Mouse (Mus musculus) embryonic facial prominence, embryonic 13.5 days (tissue): ENCODE results near the gene Tipin. TPM values are rescaled to one million over a fixed set of nuclear protein-coding genes. Genes with fewer than 3 reads are reported as not detected.

Experiments
- ATAC-seq: fragments of 200-750 bp; cut with Nextera tagmentation; 2 replicates; pipeline ENCODE4 v1.8.0; 2017; ENCODE audit warnings: low read depth; ENCODE audit not compliant: insufficient number of reproducible peaks, insufficient read depth, low FRiP score, low TSS enrichment
- H3K27ac ChIP-seq: fragments of 300-500 bp; sonication (generic); 2 replicates; pipeline ENCODE4 v1.5.1; 2015; ENCODE audit warnings: moderate library complexity, mild to moderate bottlenecking, inconsistent platforms
- H3K27me3 ChIP-seq: fragments of 300-500 bp; sonication (generic); 2 replicates; pipeline ENCODE4 v1.6.1; 2015; ENCODE audit warnings: mild to moderate bottlenecking, inconsistent platforms
- H3K36me3 ChIP-seq: fragments of 300-500 bp; sonication (generic); 2 replicates; pipeline ENCODE4 v1.6.1; 2015; ENCODE audit warnings: mild to moderate bottlenecking, inconsistent platforms
- H3K4me1 ChIP-seq: fragments of 300-500 bp; sonication (generic); 2 replicates; pipeline ENCODE4 v1.6.1; 2015; ENCODE audit warnings: inconsistent platforms
- H3K4me2 ChIP-seq: fragments of 300-500 bp; sonication (generic); 2 replicates; pipeline ENCODE4 v1.6.1; 2015; ENCODE audit warnings: moderate library complexity, mild to moderate bottlenecking, inconsistent platforms
- H3K4me3 ChIP-seq: fragments of 300-500 bp; sonication (generic); 2 replicates; pipeline ENCODE4 v1.5.1; 2015; ENCODE audit warnings: mild to moderate bottlenecking, inconsistent platforms
- H3K9ac ChIP-seq: fragments of 300-500 bp; sonication (generic); 2 replicates; pipeline ENCODE4 v1.6.1; 2015; ENCODE audit warnings: mild to moderate bottlenecking, inconsistent platforms
- H3K9me3 ChIP-seq: fragments of 300-500 bp; sonication (generic); 2 replicates; pipeline ENCODE4 v1.6.1; 2016; ENCODE audit warnings: inconsistent platforms
- WGBS: fragments of 180-500 bp; shearing (Covaris S2); methylation state at CpG from one replicate; pipeline ENCODE4 v1.1.7; 2015; ENCODE audit warnings: mixed read lengths; 5-methylcytosine and 5-hydroxymethylcytosine counted together
- polyA plus RNA-seq: library from polyadenylated mRNA; unstranded; fragments of >200 nt; fragmentation: Nextera tagmentation; extraction: Ambion mirVana; gene quantifications from 2 replicates; pipeline ENCODE4 v1.2.1, GENCODE M21; 2015

The Tipin gene
- polyA plus RNA-seq: 219 and 245 TPM in 2 replicates

DNA sequence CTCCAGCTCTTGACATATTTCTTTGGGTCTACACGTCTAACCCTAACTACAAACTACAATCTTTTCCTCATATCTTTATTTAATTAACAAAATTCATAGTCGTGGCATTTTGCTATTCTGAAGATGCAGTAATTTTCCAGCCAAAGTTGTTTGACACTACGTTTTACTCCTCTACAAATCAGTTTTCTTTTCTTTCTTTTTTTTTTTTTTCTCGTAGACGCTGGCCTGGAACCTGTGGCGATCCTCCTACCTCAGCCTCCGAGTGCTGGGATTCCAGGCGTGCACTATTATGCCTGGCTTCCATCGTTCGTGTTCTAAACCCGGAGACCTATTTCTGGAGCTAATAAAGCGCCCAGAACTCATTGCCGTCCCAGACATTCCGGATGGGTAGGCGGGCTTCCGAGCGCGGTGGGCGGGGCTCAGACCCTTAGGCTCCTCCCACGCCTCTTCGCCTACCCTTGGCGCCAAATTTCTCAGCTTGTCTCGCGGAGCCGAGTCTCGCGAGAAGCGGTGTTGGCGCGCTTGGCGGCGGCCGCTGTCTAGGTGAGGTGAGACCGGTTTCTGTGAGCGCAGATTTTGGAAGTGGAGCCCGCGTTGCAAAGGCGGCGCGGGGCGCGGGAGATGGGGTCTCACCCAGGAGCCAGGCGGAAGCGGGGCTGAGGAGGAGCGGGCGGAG, at the start of gene Tipin:
TSS of gene Tipin (plus strand) at position 477 of the 676 bp plus-strand sequence.
- Histone ChIP-seq H3K4me1 (peaks cover 8% of the 10 kb centered on the region), H3K27ac (peak within 1 kb of the TSS; percentile 97), H3K36me3 (peaks cover 8% of the 10 kb centered on the region; the same call in 1 of the 2 replicates), H3K27me3 (no peaks in the 10 kb centered on the region), H3K9ac (peak within 1 kb of the TSS; percentile 98), H3K4me2 (peak within 1 kb of the TSS; percentile 69), H3K4me3 (peak within 1 kb of the TSS; percentile 83), H3K9me3 (no peaks in the 10 kb centered on the region)
- peak; percentile 84 for ATAC-seq
- 2% methylated on average over 46 of the region's 46 CpGs for WGBS

DNA sequence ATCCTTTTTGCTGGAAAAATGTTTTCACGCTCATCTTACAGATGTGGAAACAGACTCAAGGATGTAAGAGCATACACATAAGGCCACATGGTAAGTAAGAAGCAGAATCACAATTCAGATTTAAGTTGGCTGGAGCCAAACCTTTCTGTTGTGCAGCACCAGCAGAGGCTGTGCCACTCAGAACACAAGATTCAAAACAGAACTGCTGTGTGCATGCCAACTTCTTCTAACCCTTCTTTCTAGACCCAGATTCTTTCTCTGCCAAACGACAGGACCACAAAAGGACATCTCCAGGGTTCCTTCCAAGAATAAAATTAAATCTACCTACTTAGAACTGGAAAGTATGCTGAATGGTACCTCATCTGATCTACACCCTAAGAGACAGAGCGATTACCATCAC, 49.7 kb upstream of the Tipin start:
- no peak for ATAC-seq
- H3K27me3 ChIP-seq: no peaks in the 10 kb centered on the region
- H3K9me3 ChIP-seq: no peaks in the 10 kb centered on the region
- H3K4me3 ChIP-seq: no peak overlapping the region
- WGBS: 56% methylated on average over 3 of the region's 3 CpGs
- peak overlapping the region; percentile 3; the same call in 1 of the 2 replicates for H3K9ac ChIP-seq
- peak overlapping the region; percentile 88 for H3K27ac ChIP-seq
- peaks cover 57% of the 10 kb centered on the region for H3K4me1 ChIP-seq
- H3K4me2 ChIP-seq: peak overlapping the region; percentile 22; the same call in 1 of the 2 replicates
- H3K36me3 ChIP-seq: no peaks in the 10 kb centered on the region; the same call in 1 of the 2 replicates

DNA sequence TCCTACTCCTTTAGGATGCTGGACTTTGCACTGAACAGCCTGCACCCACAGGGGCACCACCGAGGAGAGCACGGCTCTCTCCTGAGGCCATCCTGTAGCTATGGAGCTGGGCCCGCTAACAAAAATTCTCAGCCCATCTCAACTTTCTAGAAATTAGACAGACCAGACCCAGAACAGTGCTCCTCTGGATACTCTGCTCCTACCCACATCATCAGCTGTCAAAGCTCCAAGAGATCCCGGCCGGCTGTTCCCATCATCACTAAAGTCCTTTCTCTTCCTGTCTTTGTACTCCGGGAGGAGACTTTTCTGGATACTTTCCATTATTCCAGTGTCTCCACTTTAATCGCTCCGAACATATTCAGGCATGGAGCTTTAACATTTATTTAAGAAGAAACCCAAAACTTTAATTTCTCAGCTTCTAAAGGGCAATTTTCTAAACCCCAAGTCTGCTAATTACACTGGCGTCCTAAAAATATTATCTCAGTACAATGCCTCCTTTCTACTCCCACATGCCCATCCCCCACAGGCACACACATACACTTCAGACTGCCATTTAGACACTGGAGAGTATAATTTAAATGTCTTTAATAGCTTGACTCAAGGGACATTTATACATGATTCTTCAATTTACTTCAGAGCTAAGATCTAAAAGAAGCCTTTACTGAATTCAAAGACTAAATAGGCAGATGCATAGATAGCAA, 49.0 kb upstream of the Tipin start:
- ATAC-seq: no peak
- H3K4me3 ChIP-seq: no peak overlapping the region
- no peaks in the 10 kb centered on the region for H3K9me3 ChIP-seq
- H3K4me1 ChIP-seq: peaks cover 57% of the 10 kb centered on the region
- peak overlapping the region; percentile 12; the same call in 1 of the 2 replicates for H3K4me2 ChIP-seq
- no peaks in the 10 kb centered on the region; the same call in 1 of the 2 replicates for H3K36me3 ChIP-seq
- H3K9ac ChIP-seq: no peak overlapping the region
- WGBS: 20% methylated on average over 9 of the region's 9 CpGs
- no peaks in the 10 kb centered on the region for H3K27me3 ChIP-seq
- H3K27ac ChIP-seq: peak overlapping the region; percentile 88

DNA sequence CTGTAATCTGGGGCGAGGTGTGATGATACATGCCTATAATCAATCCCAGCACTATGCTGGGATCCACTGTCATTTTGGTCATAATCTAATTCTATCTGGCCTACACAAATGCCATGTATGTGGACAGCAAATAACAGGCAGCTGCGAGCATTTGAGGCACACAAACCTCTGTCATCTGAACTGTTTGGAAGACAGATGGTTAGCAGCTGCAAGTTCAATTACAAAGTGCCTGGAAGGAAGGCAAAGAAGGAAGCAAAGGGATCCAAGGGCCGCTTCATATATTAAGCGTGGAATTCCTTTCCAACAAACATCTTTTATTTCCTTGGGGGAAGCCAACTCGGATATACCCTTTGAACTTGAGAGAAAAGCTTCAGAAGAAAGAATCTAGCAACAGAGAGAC, 47.7 kb upstream of the Tipin start:
- H3K4me1 ChIP-seq: peaks cover 56% of the 10 kb centered on the region
- peak overlapping the region; percentile 89 for H3K27ac ChIP-seq
- ATAC-seq: no peak
- no peak overlapping the region for H3K4me3 ChIP-seq
- no peaks in the 10 kb centered on the region for H3K27me3 ChIP-seq
- H3K4me2 ChIP-seq: no peak overlapping the region
- no peaks in the 10 kb centered on the region for H3K9me3 ChIP-seq
- H3K36me3 ChIP-seq: no peaks in the 10 kb centered on the region; the same call in 1 of the 2 replicates
- 14% methylated on average over 5 of the region's 5 CpGs for WGBS
- H3K9ac ChIP-seq: no peak overlapping the region

DNA sequence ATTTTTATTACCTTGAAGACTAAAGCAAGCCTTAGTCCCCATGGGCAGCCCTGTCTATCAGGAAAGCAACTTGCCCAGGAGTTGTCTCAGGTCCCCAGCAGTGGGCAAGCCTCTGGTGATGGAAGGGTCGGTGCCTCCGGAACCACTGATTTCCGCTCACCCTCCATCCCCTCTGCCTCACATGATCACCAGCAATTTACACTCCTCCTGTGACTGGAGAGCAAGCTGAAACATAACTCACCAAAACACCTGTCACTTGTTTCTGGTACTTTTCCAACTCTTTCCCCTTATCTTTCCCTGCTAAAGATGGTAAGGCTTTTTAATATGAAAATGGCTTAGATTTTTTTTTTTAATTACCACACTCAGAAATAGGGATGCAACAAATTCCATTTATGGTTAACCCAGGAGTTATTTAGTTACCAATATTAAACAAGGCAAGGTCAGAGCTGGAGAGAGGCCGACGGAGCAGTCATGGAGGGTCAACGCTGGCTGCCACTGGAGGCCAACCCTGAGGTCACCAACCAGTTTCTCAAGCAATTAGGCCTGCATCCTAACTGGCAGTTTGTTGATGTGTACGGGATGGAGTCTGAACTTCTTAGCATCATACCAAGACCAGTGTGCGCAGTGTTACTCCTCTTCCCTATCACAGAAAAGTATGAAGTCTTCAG, 46.5 kb upstream of the Tipin start, which contains the start of gene Uchl4:
TSS of gene Uchl4 (plus strand) at position 434 of the 668 bp plus-strand sequence.
- H3K4me1 ChIP-seq: peaks cover 49% of the 10 kb centered on the region
- no peak within 1 kb of the TSS; the same call in 1 of the 2 replicates for H3K4me2 ChIP-seq
- no peaks in the 10 kb centered on the region for H3K9me3 ChIP-seq
- no peak within 1 kb of the TSS for H3K4me3 ChIP-seq
- ATAC-seq: no peak
- no peak within 1 kb of the TSS for H3K9ac ChIP-seq
- 66% methylated on average over 8 of the region's 8 CpGs for whole genome bisulfite sequencing
- no peaks in the 10 kb centered on the region; the same call in 1 of the 2 replicates for H3K36me3 ChIP-seq
- H3K27me3 ChIP-seq: no peaks in the 10 kb centered on the region
- peak within 1 kb of the TSS; percentile 89 for H3K27ac ChIP-seq

DNA sequence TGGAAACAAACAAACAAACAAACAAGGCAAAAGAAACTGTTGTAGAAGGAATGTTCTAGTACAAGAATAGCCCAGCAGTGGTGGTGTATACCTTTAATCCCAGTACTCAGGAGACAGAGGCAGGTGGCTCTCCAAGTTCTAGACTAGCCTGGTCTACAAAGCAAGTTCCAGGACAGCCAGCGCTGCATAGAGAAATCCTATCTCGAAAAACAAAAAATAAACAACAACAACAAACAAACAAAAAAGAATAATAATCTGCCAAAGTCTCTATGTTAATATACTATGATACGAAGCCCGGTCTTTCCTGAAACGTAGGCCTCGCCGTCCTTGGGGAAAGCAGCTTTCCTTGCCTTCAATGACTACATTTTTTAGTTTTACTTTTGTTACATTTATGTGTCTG, 45.3 kb upstream of the Tipin start:
- Histone ChIP-seq H3K4me2 (no peak overlapping the region), H3K9me3 (no peaks in the 10 kb centered on the region), H3K9ac (no peak overlapping the region), H3K27me3 (no peaks in the 10 kb centered on the region), H3K36me3 (no peaks in the 10 kb centered on the region; the same call in 1 of the 2 replicates), H3K27ac (no peak overlapping the region), H3K4me3 (no peak overlapping the region), H3K4me1 (peaks cover 49% of the 10 kb centered on the region)
- no peak for ATAC-seq
- 96% methylated on average over 7 of the region's 7 CpGs for WGBS

DNA sequence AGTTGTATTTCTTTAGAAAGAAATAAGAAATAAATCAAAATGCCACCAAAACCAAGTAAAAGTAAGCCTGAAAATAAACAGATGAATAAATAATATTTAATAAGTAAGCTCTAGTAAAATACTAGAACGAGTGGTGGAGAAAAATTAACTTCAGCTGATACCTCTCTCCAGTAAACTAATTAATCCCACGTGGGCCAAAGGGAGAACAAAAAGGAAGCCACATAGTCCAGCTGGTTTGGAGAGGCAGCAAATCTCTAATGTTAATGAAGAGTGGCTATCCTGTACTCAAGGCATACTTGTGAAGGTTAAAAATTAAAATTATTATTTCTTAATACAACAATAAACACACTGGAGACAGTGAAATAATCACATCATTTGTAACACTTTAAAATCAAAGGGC, 41.3 kb upstream of the Tipin start:
- H3K27me3 ChIP-seq: no peaks in the 10 kb centered on the region
- H3K9ac ChIP-seq: no peak overlapping the region
- H3K4me1 ChIP-seq: peaks cover 13% of the 10 kb centered on the region
- no peak overlapping the region for H3K4me3 ChIP-seq
- H3K4me2 ChIP-seq: no peak overlapping the region
- no peak for ATAC-seq
- H3K9me3 ChIP-seq: no peaks in the 10 kb centered on the region
- WGBS: 17% methylated on average over 2 of the region's 2 CpGs
- no peak overlapping the region for H3K27ac ChIP-seq
- peaks cover 4% of the 10 kb centered on the region; the same call in 1 of the 2 replicates for H3K36me3 ChIP-seq

DNA sequence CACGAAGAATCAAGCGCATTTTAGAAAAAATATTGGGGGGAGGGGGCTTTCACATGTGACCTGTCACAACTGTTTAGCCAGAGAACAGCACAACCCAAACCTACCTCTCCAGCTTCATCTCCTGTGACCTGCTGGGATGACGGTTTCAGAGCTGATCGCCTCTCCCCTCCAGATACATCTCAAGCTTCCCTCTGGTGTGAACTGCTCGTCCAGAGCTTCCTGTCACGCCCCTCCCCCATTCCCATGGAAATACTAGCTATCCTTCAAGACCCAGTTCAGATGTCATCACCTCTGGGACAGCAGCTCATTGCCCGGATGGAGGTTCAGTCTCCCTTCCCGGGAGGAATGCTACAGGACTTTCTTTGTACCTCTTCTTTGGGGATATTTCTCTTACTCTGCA, 40.7 kb upstream of the Tipin start:
- H3K4me1 ChIP-seq: peaks cover 13% of the 10 kb centered on the region
- H3K9me3 ChIP-seq: no peaks in the 10 kb centered on the region
- H3K36me3 ChIP-seq: peaks cover 4% of the 10 kb centered on the region; the same call in 1 of the 2 replicates
- H3K4me3 ChIP-seq: no peak overlapping the region
- no peak overlapping the region for H3K4me2 ChIP-seq
- H3K27ac ChIP-seq: 0 out of 2 replicates have a peak overlapping the region, but pooled peaks have one; percentile 11
- no peak for ATAC-seq
- 17% methylated on average over 8 of the region's 8 CpGs for WGBS
- no peaks in the 10 kb centered on the region for H3K27me3 ChIP-seq
- H3K9ac ChIP-seq: no peak overlapping the region

DNA sequence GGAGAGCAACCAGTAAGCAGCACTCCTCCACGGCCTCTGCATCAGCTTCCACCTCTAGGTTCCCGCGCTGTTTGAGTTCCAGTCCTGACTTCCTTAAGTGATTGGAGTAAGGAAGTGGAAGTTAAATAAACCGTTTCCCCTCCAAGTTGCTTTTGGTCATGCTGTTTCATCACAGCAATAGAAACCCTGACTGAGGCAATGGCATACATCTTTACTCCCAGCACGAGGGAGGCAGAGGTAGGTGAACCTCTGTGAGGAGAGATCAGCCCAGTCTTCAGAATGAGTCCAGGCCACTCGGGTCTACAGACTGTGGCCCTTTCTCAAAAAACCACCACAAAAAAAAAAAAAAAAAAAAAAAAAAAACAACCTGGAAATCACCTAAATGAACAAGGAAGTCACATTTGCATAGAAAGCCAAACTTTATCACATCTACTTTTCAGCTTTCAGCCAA, 39.0 kb upstream of the Tipin start:
- no peak for ATAC-seq
- no peaks in the 10 kb centered on the region for H3K27me3 ChIP-seq
- no peak overlapping the region for H3K4me3 ChIP-seq
- H3K4me1 ChIP-seq: peaks cover 13% of the 10 kb centered on the region
- 73% methylated on average over 6 of the region's 6 CpGs for WGBS
- H3K9me3 ChIP-seq: no peaks in the 10 kb centered on the region
- H3K36me3 ChIP-seq: peaks cover 13% of the 10 kb centered on the region
- peak overlapping the region; percentile 16; the same call in 1 of the 2 replicates for H3K27ac ChIP-seq
- H3K9ac ChIP-seq: no peak overlapping the region
- no peak overlapping the region for H3K4me2 ChIP-seq

DNA sequence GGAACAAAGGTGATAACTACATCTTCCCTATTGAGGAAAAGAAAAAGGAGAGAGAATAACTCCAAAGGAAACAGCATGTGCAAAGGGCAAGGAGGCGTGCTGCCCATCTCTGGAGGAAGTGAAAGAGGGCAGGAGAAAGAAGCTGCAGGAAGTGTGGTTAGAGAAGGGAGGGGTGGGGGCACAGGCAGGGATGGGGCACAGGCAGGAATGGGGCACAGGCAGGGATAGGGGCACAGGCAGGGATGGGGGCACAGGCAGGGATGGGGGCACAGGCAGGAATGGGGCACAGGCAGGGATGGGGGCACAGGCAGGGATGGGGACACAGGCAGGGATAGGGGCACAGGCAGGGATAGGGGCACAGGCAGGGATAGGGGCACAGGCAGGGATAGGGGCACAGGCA, 32.0 kb upstream of the Tipin start:
- Histone ChIP-seq H3K4me1 (peaks cover 24% of the 10 kb centered on the region), H3K4me3 (no peak overlapping the region), H3K9ac (no peak overlapping the region), H3K27ac (no peak overlapping the region), H3K36me3 (peaks cover 17% of the 10 kb centered on the region), H3K27me3 (no peaks in the 10 kb centered on the region), H3K4me2 (no peak overlapping the region), H3K9me3 (no peaks in the 10 kb centered on the region)
- ATAC-seq: no peak
- WGBS: 80% methylated on average over 1 of the region's 1 CpGs

DNA sequence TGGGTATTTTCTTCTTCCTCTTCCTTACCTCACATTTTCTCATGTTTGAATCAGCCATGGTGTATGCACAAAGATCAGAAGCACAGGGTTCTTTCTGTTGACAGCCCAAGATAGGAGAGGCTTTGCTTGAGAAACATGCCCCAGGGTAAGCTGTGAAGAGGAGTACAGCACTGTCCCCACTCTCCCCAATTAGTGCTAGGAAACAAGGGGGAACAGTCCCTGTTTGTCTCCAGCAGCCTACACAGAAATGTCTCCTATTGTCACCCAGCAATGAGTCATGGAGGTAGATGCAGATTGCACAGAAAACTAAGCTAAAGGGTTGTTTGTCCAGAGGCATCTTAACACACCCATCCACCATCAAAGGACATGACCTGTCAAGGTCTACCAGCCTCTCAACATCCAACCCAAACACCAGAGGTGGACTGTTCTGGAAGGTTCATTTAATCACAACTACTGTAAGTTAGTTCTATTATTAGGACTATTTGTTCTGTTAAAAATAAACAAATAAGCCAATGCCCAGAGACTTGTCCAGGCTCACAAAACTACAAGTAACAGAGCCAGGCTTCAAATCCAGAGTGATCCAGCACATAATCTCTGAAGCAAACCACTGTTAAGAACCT, 31.2 kb upstream of the Tipin start:
- H3K9ac ChIP-seq: 0 out of 2 replicates have a peak overlapping the region, but pooled peaks have one; percentile 41
- H3K4me2 ChIP-seq: no peak overlapping the region
- H3K4me1 ChIP-seq: peaks cover 24% of the 10 kb centered on the region
- peaks cover 14% of the 10 kb centered on the region for H3K36me3 ChIP-seq
- no peaks in the 10 kb centered on the region for H3K9me3 ChIP-seq
- no peak for ATAC-seq
- H3K4me3 ChIP-seq: no peak overlapping the region
- no peak overlapping the region for H3K27ac ChIP-seq
- H3K27me3 ChIP-seq: no peaks in the 10 kb centered on the region
